Mouse (Mus musculus): ENCODE measurements at regions not wholly inside any gene's neighbourhood (a gene's known extent, or its start where the extent isn't known, plus 50 kb on each side); places are given as distances from the start of the nearest gene placed in this dataset.
"Not testable (repeated sequence)": the region's sequence is repeated elsewhere in the genome, so short reads cannot be mapped to it uniquely, and the experiment has no call there.

DNA sequence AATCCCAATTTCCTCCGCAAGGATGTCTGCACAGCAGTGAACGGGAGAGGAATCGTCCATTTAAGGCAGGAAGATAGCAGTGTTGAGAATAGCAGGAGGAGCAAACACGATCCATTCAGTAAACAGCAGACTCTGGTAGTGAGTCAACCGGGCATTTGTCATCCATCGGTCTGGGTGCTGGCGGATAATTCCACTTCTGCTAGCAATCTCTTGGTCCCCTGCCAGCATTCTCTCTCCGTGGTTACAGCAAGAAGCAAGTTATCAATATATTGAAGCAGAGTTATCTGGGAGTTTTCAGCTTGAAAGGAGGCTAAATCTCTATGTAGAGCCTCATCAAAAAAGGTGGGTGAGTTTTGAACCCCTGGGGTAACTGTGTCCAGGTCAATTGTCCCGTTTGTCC is 130.4 kb downstream of the Mtrr start:
- intact Hi-C loops (cut with DNase I); H3K4me3 ChIP-seq; H3K27me3 ChIP-seq (ENCODE audit: control insufficient read depth, insufficient read depth, low read length); DNase-seq; H3K4me1 ChIP-seq (ENCODE audit: control insufficient read depth, insufficient read depth, low read length); H3K79me2 ChIP-seq (replicated peaks; ENCODE audit: control insufficient read depth, insufficient read depth, low read length); H3K27ac ChIP-seq; H3K36me3 ChIP-seq (ENCODE audit: control insufficient read depth, insufficient read depth, low read length); H3K9ac ChIP-seq (ENCODE audit: low read depth, low read length): not testable (repeated sequence)
- WGBS = 77% methylated on average over 9 of the region's 9 CpGs

DNA sequence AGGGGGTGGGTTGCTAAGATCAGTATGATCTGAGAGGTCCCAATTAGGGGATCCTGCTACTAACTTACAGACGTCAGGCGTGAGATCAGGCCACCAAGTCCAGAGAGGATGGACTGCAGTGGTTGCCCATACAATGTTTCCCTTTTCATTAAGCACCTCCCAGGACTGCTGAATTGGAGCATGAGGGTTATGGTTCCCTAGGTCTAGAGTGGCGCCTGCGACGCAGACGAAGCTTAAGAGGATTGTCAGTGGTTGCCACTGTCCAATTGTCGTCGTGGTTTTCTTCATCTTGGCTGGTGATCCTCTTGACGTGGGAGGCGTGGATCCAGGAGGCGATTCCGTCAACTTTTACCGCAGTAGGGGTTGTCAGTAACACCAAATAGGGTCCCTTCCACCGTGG is 137.6 kb downstream of the Mtrr start:
- not testable (repeated sequence) for H3K4me3 ChIP-seq; H3K27me3 ChIP-seq (ENCODE audit: control insufficient read depth, insufficient read depth, low read length)

More for the DNA sequence above, 137.6 kb downstream of the Mtrr start:
- H3K36me3 ChIP-seq (ENCODE audit: control insufficient read depth, insufficient read depth, low read length); H3K79me2 ChIP-seq (replicated peaks; ENCODE audit: control insufficient read depth, insufficient read depth, low read length); intact Hi-C loops (cut with DNase I); H3K4me1 ChIP-seq (ENCODE audit: control insufficient read depth, insufficient read depth, low read length); H3K27ac ChIP-seq; H3K9ac ChIP-seq (ENCODE audit: low read depth, low read length): not testable (repeated sequence)
- 80% methylated on average over 13 of the region's 14 CpGs for WGBS
- peak; percentile 5 to 27 for DNase-seq

All from heart, adult 2 months (tissue).